Mouse (Mus musculus): ENCODE measurements around the gene Btbd35f3.
"Not testable (repeated sequence)": the region's sequence is repeated elsewhere in the genome, so short reads cannot be mapped to it uniquely, and the experiment has no call there.

Gene Btbd35f3

GRCm38 (mm10) chrX:4037374-4037773, at the start of gene Btbd35f3:
TSS of gene Btbd35f3 (plus strand) at chrX:4037674.
- not testable (repeated sequence) for DNase-seq (ENCODE audit: low read depth in 1 of 2, low spot score in 2 of 2)

Data from monocyte, adult 2 months (primary cell).